Mouse (Mus musculus) gastrocnemius, postnatal 10 days (tissue): Measurements from ENCODE around the gene Grk3. TPM values are rescaled to one million over a fixed set of nuclear protein-coding genes. Genes with fewer than 3 reads are reported as not detected.

Experiments
- DNase-seq: peaks from one replicate; pipeline ENCODE4 v3.0.0; 2021; ENCODE audit warnings: mixed read lengths
- long read RNA-seq, 2 experiments: library from polyadenylated mRNA; stranded (forward); transcript quantifications; one replicate each; pipeline ENCODE4 v2.0.0; 2021
- total RNA-seq, 2 experiments: library from RNA; stranded (reverse); gene quantifications; 2 replicates each; pipeline ENCODE4 v1.2.3; 2021

The Grk3 gene
- 1 to 10 TPM; 3.9 to 4.9 TPM for total RNA-seq
- long read RNA-seq, experiment 1, full-length matches to known transcripts, result 2 of 7 reads
- long read RNA-seq, experiment 1, partial matches to known transcripts, result 3 of 7 reads
- long read RNA-seq, experiment 1, other reads (novel, unspliced or antisense), result 2 of 7 reads
- long read RNA-seq, experiment 2, full-length matches to known transcripts, result 2 of 6 reads
- long read RNA-seq, experiment 2, partial matches to known transcripts, result 0 of 6 reads
- long read RNA-seq, experiment 2, other reads (novel, unspliced or antisense), result 4 of 6 reads

DNA sequence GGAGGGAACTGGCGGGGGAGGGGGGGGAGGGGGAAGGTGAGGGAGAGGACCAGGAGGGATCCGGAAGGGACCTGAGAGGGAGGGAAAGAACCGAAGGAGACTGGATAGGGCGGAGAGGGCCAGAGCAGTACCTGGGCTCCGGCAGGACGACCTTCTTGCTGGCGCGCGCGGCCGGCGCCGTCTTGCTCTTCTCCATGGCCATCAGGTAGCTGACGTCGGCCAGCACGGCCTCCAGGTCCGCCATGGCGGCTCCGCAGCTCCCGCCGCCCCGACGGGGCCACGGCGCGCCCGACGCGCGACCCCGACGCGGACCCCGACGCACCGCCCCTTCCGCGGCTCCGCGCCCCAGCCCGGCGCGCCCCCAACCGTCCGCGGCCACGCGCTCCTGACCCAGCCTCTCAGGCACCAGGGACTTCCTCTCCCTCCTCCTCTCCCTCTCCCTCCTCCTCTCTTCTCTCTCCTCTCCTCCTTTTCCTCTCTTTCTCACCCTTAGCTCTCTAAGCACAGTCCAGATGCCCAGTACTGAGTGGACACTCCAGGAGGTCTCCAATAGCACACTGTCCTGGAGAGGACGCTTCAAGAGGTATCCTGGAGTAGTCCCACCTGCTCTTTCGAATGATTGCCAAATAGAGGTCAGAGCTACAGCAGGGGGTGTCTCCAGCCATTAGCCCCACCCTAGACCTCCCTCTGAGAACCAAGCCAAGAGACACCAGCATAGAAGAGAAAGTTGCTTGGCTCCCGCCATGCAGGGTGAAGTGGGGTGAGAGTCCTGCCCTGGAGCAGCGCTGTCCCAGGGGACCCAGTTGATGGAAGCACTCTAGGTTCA is at the start of gene Grk3:
Gene Grk3, minus strand, starts transcription at position 556 of the 826 bp plus-strand sequence.
- peak; percentile 44 for DNase-seq

DNA sequence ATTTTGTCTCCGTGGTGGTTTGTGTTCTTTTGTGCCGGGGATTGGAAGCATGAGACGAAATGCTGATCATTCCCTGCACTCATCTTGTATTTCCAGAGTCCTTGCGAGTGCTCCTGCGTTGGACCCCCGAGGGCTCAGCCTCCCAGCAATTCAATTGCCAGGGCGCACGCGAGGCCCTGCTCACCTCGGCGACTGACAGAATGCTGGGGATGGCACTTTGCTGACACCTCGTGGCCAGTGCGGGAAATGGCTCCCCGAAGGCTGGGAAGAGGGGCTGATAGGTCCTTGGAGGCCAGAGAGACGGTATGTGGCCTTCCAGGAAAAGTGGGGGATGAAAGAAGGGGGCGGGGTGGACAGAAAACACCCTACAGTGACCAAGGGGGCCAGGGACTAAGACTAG is 38.7 kb upstream of the Grk3 start:
- DNase-seq, result peak; percentile 82

DNA sequence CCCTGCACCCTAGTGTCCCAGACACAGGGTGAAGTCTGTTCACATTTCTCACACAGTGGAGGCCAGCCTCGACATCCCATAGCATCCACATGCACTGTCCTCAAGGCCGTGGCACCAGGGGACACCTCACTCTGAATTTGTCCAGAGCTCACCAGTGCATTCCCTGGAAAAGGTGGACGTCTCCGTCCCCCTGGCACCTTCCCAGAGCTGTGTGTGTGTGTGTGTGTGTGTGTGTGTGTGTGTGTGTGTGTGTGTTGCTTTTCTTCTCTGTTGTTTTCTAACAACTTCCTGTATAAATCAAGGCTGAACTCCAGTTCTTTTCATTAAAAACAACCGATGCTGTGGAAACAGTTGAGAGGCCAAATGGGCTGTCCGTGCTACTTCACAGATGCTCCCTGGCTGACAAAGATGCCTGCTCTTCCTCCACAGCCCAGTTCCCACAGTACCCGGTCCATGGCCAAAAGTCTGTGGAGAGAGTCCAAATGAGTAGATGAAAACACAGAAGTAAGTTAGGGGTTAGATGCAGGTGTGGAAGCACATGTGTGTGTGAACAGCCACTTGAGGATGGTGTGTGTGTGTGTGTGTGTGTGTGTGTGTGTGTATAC is 35.1 kb upstream of the Grk3 start:
- no peak for DNase-seq

DNA sequence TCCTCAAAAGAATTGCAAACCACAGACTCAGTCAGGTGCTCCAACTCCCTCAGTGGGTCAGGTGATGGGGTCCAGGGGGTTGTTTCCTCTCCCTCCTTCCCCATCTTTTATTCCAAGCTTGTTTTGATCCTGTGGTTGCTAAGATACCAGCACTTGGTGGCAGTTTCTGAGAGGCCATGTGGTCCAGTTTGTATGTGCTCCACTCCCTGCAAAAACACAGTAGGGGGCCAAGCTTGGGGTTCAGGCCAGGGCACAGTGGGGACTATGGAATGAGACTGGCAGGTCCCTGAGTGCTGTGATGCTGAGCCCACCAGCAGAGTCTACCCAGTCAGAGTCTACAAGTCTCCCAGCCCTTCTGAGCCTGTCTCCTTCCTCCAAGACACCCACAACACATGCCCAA is 34.3 kb upstream of the Grk3 start:
- DNase-seq, result no peak

DNA sequence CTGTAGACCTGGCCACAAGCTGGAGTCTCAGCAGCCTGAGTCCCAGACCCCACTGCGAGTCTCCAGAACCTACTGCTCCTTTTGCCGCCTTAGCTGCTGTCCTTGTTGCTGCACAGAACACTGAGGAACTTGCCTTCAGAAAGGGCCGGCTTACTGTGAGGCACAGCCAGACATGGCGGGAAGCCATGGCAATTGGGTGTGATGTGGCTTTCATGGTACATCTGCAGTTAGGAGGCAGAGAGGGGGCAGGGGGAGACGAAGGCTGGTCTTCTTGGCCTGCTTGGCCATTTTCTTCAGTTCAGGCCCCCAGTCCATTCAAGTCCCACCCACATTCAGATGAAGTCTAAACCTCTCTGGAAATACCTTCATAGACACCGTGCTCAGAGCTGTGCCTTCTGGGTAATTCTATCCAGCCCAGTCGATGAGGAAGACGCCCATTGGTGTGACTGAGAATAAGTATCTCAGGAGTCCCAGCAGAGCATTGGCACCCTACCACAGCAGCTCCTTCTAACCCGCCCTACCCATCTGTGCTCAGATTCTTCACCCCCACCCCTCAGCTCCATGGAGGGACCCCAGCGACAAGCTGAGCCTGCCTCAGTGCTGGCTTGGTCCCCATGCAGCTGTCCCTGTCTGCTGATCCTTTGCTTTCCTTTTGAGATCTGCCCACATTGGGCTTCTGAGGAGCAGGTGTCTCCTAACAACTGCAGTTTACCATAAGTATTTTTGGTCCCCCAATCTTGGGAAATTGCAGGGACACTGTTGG is 30.1 kb upstream of the Grk3 start:
- no peak for DNase-seq

DNA sequence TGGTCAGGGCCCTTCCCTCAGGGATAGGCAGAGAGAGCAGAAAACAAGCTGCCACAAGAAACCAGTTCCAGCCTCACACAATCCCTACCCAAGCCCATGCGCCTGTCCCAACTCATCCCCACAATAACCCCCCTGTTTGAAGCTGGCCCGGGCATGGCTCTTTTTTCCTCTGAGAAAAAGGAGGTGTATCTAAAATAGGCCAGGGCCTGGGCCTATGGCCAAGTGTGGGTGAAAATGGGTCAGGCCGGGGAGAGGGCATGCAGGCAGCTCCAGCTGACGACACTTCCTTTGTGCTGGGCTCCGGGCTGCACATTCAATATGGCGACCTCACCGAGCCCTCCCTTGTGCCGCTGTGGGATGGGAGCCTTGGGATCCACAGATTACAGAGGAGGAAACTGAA is 27.9 kb upstream of the Grk3 start:
- DNase-seq, result peak; percentile 41

DNA sequence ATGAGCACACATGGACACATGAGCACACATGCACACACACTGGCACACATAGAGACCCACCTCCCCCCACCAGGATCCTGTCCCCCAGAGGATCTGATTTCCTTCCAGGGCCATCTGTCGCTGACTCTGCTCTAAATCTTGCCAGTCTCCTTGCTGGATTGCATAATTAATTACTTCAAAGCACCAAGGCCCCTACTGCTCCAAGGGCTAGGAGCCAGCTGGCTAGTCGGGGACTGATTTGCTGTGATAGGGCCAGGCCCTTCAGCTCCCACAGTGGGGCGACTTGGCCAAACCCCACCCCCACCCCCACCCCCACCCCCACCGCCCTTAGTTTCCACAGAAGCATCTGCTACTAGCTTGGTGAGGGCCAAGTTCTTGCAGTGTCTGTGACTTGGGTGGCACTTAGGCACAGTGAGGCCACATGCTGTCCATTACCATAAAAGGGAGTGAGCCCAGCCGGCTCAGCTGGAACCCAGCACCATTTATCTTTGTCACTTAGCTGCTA is 26.0 kb upstream of the Grk3 start:
- DNase-seq, result peak; percentile 60

DNA sequence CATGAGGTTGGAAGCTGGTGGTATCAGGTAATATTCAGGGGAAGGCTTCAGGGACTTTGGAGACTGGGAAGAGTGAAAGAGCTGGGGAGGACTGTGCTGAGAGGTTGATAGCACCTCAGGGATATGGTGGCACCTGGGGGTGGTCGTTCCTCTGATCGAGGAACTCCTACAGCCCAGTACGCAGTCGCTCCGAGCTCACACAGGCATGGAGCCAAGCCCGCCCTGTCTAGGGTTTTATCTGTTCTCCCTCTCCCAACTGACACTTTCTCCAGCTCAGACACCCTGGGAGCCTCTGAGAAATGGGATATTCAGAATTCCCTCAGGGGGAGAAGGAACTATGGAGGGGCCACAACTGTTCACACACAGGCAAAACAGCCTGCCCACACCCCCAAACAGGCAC is 25.2 kb upstream of the Grk3 start:
- DNase-seq, result peak; percentile 38

DNA sequence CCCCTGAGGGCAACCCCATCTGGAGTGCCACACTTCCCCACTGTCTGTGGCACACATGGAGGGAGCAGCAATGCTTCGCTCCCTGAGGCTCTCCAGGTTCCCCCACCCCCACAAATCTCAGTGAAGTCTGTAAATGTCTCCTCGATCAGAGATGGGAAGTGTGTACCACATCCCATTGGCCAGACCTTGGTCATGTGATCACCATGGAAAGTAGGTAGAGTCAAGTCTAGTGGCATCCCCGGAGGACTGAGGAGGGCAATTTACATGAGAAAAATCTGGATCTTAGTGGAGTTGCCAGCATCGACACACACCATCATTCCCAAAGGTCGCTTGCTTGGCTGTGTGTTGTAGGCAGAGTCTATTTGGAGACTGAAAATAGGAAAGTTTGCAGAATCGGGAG is 23.0 kb upstream of the Grk3 start:
- DNase-seq, result no peak

DNA sequence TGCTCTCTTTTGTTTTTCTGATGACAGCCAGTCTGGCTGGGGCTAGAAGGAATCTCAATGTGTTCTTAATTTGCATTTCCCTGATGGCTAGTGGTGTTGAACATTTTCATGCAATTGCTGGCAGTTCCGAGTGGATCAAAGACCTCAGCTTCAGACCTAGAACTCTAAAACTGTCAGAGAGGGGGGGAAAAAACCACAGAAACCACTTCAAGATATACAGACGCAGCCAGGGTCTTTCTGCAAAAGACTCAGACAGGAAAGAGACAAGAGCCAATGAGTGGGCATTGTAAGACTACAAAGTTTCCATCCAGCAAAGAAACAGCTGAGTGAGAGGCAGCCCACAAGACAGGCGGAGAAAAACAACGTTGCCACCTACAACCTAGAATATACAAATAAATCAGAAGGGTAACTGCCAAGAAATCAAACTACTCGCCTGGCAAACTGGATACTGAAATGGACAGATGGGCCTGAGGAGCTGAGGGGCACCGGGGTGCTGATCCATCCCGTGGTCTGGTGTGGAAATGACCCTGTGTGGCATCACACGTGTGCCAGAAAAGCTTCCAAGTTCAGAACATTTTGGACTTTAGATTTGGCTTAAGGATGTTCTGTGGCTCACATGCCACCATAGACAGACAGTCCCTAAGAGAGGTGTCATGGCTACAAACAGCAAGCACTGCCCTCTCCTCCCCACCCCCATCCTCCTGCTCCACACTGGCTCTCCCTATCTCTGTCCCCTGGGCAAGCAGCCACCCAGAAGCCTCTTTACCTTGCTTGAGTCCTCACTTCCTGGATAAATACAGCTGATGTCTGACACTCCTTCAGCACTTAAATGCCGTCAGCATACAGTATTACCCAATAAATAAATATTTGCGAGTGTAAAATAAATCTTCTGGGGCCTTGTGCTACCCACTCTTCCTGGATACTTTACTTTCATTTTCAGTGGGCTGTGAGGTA is 19.8 kb upstream of the Grk3 start:
- no peak for DNase-seq

DNA sequence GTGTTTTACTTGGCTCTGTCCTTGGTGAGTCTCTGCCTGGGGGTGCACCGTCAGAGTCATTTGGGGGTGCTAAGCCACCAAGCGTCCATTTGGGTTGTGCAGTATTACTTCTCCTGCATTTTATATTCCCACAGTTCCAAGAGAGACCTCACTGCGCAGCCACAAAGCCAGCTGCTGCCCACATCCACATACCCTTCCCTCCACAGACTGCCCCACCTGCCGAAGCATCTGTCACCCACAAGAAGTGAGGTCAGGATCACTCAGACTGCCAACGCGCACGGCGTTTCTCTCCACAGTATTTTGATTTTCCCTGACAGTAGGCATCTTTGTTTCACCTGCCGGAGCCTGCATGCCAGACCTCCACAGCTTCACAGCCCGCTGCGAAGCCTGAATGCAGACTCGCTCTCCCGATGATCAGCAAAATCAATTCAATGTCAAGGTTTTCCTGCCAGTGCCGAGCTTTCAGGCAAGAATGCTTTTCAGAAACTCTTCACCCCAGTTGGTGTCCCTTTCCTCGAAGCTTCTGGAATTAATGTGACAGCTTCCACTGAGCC is 15.7 kb upstream of the Grk3 start:
- DNase-seq, result no peak

DNA sequence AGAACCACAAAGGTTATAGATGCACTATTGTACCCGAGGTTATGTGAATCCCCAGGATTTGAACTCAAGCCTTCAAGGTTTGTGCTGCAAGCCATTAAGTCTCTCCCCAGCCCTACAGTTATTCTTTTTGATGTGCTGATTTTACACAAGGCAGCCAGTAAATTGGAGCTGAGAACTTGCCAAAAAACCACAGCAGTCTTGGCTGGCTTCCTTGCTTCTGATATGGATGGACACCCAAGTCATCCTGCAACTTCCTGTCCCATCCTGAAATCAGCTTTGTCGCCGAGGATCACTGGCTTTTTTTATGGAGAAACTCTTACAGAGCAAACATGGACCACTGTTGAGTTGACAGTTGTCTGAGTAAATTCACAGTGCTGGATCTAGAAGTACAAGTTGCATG is 14.5 kb upstream of the Grk3 start:
- no peak for DNase-seq

DNA sequence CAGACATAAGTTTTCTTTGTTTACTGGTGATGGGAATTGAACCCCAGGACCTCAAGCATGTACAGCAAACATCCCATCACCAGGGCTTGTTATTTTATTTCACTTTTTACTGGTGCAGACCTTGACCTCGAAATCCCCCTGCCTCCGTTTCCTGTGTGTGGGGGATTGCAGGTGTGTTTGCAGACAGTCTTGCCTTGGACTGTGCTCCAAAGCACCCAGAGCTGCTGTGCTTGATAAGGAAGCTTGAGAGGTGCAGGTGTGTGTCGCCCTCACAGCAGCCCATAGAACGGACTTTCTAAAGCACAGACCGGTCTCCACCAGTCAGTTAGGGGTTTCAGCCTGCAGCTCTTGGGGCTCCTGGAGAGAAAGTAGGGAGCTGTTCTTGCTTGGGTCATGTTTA is 11.1 kb upstream of the Grk3 start:
- no peak for DNase-seq

DNA sequence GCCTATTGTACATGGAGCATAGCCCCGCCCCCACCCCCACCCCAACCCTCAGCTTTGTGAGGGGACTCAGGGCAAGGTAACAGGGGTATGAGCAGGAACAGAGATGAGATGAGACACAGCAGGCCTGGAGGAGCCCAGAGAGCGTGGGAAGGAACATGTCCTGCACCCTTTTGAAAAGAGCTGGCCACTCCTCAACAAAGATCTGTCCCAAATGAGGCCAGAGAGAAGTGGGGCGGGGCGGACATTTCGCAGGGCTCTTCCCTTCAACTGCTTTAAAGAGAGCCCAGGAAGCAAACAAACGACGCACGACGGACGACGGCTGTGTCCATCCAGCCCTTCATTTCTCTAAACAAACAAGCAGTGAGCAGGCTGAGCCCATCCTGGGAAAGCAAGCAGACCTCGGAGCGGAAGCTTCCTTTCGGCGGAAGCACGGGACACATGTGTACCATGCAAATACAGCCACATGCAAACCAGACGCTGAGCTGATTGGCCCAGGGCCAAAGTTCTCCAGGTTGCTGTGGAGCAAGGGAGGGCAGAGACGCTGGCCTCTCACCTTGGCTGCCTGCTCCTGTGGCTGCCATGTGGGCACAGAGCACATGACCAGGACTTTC is 8.7 kb upstream of the Grk3 start:
- DNase-seq, result peak; percentile 51

DNA sequence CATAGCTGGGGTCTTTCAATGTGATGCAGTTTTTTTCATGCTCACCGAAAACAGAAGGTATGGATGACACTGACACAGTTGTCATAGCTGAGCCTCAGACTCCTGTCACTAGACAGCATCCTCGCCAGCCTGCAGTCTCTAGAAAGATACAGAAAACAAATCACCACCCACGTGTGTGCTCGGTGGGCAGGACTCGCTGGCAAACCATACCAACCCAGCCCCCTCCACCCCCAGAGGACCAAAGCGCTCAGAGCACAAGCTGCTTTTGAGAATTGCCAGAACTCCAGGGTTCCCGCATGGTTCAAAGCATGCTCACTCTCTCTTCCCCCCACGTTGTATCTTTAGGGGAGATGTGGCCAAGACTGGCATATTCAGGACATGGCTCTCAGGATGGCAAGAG is 2.6 kb upstream of the Grk3 start:
- DNase-seq, result no peak

DNA sequence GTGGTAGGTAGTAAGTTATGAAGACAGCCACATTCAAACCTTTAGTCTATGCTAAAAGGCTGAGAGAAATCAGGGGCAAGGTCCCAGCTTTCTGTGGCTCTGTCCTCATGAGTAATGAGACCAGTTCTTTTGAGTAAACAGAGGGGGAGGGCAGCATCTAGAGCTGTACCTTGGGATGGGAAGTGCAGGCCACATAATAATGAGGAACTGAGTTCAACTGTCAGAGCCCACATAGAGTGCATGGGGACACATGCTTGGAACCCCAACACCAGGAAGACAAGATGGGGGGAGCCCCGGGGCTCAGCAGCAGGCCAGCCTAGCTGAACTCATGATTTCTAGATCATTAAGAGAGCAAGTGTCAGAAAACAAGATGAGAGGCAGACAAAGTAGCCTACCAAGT is 1.4 kb upstream of the Grk3 start:
- DNase-seq, result no peak

DNA sequence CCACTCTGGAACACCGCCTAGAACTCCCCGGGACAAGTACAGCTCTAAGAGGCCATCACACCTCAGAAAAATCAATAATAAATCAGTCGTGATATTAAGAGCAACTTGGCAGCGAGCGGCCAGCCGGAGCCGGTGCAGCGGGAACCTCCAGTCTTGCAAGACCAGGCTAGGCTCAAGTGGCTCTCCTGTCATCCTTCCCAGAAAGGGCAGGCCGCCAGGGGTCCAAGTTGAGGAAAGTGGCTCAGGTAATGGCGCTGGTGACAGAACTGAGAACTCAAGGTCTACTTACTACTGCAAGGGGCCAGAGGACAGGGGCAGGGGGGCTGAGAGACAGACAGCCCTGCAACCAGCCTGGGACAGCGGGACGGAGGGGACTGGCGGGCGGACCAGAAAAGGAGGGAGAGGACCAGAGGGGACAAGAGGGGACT is 769 bp downstream of the Grk3 start:
- peak; percentile 47 for DNase-seq

DNA sequence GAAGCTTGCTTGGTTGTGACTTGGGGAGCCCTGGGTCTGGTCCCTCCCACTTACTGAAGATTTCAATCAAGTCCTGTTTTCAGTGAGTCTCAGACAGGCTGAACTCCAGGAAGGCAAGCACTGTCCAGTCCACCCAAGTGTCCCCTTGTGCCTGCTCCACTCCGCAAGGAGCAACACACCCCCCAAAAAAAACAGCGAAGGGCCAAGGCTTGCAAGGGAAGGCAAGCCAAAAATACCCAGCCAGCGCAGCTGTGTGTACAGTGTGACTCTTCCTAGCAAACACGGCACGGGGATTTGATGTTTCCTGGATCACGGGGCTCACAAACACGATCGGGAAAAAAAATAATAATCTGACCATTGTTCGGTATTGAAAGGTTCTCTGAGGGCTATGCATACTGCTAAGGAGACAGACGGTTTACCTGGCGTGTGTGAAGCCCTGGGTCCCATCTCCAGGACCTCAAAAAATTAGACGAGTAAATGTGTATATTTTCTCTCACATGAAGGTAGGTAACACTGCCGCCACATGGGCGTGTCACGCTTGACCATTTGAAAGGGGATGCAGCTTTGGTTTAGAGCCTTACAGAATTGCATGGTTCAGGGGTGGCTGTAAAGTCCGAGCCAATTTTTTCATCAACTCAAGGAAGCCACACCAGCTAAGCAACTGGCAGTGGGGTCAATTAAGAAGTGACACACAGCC is 1.3 kb downstream of the Grk3 start:
- no peak for DNase-seq

DNA sequence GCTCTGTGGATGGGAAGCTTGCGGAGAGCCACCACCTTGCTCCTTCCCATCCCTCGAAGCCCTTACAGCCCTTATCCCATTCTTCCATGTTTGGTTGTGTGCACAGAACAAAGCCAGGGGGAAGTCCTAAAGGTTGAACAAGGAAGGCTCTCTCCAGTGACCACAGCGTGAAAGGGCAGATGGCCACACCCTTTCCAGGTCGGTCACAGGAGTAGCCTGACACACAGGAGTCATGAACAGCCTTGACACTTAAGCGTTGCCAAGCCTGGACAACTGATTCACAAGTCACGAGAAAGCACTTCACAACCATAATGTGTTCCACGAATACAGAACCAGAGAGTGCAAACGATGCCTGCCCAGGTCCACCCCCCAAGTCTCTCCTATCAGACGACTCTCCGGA is 3.7 kb downstream of the Grk3 start:
- DNase-seq, result no peak
